Mouse (Mus musculus): ENCODE data around the gene Aldh3b3. TPM values are rescaled to one million over a fixed set of nuclear protein-coding genes. Genes with fewer than 3 reads are reported as not detected.
"Not testable (repeated sequence)": the region's sequence is repeated elsewhere in the genome, so short reads cannot be mapped to it uniquely, and the experiment has no call there.

Aldh3b3 gene
- polyA plus RNA-seq, 1 experiment from 2014 or later, result not detected

DNA sequence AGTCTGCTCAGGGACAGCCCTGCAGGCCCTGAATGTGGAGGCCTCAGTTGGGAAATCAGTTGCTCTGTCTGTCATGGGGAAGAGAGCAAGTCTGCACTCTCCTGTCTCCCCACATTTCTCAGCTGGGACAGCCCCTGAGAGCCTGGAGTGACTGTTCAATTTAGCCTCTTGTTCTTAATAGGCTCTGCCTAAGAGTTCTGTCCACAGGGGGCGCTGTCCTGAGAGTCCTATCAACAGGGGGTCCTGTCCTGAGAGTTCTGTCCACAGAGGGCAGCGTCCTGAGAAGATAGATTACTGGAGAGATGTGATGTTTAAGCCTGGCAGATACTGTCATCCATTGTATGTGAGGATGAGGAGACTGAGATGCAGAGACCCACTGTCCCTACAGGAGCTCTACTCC, 4.0 kb downstream of the Aldh3b3 start:
- H3K9me3 ChIP-seq (ENCODE audit: control insufficient read depth, low read length), result no peaks in the 10 kb centered on the region
- 16% methylated on average over 2 of the region's 2 CpGs for WGBS
- H3K4me2 ChIP-seq (replicated peaks), result no peak overlapping the region
- ATAC-seq (ENCODE audit: low FRiP score) (no peak), DNase-seq (ENCODE audit: low spot score) (no peak)
- H3K27me3 ChIP-seq (ENCODE audit: control insufficient read depth, insufficient read depth, low read length), result no peaks in the 10 kb centered on the region
- H3K4me1 ChIP-seq (replicated peaks; ENCODE audit: control insufficient read depth, insufficient read depth, low read length), result no peaks in the 10 kb centered on the region
- no peaks in the 10 kb centered on the region for H3K36me3 ChIP-seq (replicated peaks; ENCODE audit: control insufficient read depth, insufficient read depth)
- H3K27ac ChIP-seq, result no peak overlapping the region
- H3K9ac ChIP-seq, result no peak overlapping the region
- no peak overlapping the region for H3K4me3 ChIP-seq (replicated peaks; ENCODE audit: low read length)

DNA sequence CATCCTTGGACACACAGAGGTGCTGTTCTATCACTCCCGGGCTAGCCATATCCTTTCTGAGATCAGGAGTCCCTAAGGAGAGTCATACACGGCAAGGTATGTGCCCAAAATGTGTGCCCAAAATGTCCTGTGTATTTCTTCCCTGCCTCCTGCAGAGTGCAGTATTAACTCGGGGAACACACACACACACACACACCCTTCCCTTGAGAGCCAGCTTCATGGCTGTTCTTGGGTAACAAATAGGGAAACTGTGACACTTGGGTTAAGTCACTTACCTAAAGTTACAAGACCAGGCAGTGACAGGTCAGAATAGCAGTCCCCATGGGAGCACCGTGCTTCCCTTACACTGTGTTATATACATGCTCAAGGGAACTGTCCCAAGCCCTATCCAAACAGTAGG, 5.6 kb downstream of the Aldh3b3 start:
- Histone ChIP-seq H3K4me2 (replicated peaks) (no peak overlapping the region), H3K4me1 (replicated peaks; ENCODE audit: control insufficient read depth, insufficient read depth, low read length) (no peaks in the 10 kb centered on the region)
- whole genome bisulfite sequencing, result 77% methylated on average over 4 of the region's 4 CpGs

DNA sequence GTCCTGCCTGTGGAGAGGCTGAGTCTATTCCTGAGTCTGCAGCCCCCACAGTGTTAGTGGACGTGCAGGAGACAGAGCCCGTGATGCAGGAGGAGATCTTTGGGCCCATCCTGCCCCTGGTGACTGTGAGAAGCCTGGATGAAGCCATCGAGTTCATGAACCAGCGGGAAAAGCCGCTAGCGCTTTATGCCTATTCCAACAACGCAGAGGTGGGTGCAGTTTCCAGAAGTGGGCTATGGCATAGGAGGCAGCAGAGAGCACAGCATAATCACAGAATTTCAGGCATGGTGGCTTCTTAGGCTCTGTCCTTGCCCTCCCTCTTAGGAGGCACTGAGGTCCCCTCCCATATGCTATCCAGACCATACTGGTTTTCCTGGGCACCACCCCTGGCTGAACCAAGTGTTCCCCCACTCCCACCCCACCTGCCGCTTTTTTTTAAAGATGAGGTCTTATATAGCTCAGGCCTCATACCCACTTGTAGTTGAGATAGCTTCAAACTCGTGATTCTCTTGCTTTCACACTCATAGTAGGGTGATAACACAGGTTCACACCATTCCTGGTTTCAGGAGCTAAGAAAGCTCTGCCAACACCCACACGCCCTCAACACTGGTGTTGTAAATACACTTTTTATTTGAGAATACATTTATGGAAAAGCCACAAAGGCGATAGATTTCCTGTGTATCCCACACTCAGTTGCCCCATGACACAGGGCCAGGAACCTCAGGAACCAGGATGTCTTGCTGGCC, 8.1 kb downstream of the Aldh3b3 start:
- Histone ChIP-seq H3K9me3 (ENCODE audit: control insufficient read depth, low read length) (no peaks in the 10 kb centered on the region), H3K4me2 (replicated peaks) (no peak overlapping the region), H3K4me3 (replicated peaks; ENCODE audit: low read length) (no peak overlapping the region), H3K27ac (no peak overlapping the region), H3K27me3 (ENCODE audit: control insufficient read depth, insufficient read depth, low read length) (no peaks in the 10 kb centered on the region), H3K4me1 (replicated peaks; ENCODE audit: control insufficient read depth, insufficient read depth, low read length) (no peaks in the 10 kb centered on the region), H3K36me3 (replicated peaks; ENCODE audit: control insufficient read depth, insufficient read depth) (no peaks in the 10 kb centered on the region), H3K9ac (no peak overlapping the region)
- DNase-seq (ENCODE audit: low spot score) (no peak), ATAC-seq (ENCODE audit: low FRiP score) (no peak)
- 65% methylated on average over 11 of the region's 11 CpGs for WGBS

More for the DNA sequence above, 5.6 kb downstream of the Aldh3b3 start:
- Histone ChIP-seq H3K27me3 (ENCODE audit: control insufficient read depth, insufficient read depth, low read length) (no peaks in the 10 kb centered on the region), H3K9ac (no peak overlapping the region), H3K4me3 (replicated peaks; ENCODE audit: low read length) (no peak overlapping the region), H3K27ac (no peak overlapping the region), H3K9me3 (ENCODE audit: control insufficient read depth, low read length) (no peaks in the 10 kb centered on the region), H3K36me3 (replicated peaks; ENCODE audit: control insufficient read depth, insufficient read depth) (no peaks in the 10 kb centered on the region)
- no peak for ATAC-seq (ENCODE audit: low FRiP score)
- DNase-seq (ENCODE audit: low spot score), result no peak

DNA sequence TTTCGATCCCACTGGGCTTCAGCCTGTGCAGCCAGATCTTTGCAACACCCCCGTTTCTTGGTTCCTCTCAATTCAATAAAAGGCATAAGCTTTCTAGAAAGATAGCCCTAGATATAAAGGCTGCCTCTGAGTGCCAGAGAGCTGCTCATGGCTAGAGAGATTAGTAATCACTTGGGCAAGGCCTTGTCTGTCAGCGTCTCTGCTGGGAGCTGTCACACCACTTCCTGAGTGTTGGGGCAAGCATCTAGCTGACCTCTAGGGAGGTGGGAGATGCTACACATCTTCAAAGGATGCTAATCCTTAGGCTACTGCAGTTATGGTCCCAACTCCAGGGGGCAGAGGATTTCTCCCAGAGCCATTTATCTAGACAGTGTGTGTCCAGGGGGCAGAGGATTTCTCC, 8.8 kb downstream of the Aldh3b3 start:
- H3K4me3 ChIP-seq (replicated peaks; ENCODE audit: low read length), result no peak overlapping the region
- no peaks in the 10 kb centered on the region for H3K9me3 ChIP-seq (ENCODE audit: control insufficient read depth, low read length)
- H3K9ac ChIP-seq, result no peak overlapping the region
- DNase-seq (ENCODE audit: low spot score) (no peak), ATAC-seq (ENCODE audit: low FRiP score) (no peak)
- H3K4me2 ChIP-seq (replicated peaks), result no peak overlapping the region
- no peaks in the 10 kb centered on the region for H3K36me3 ChIP-seq (replicated peaks; ENCODE audit: control insufficient read depth, insufficient read depth)
- no peak overlapping the region for H3K27ac ChIP-seq
- WGBS, result 65% methylated on average over 3 of the region's 3 CpGs
- no peaks in the 10 kb centered on the region for H3K4me1 ChIP-seq (replicated peaks; ENCODE audit: control insufficient read depth, insufficient read depth, low read length)
- H3K27me3 ChIP-seq (ENCODE audit: control insufficient read depth, insufficient read depth, low read length), result no peaks in the 10 kb centered on the region

DNA sequence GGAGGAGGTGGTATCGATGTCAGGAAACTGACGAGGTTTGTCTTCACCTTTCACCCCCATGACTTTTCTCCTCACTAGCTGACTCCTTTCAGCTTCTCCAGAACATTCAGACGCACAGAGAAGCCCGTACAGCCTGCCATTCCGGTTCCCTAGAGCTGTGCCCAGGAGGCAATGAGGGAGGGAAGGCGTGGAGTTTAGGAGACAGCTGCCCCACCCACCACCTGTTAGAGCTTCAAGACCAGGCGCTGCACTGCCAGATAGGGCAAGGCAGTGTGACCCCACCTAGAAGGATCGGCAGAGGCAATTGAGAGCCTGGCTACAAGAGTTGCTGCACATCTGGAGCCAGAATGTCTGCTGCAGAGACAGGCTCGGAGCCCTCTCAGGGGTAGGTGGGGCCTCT, 13.8 kb downstream of the Aldh3b3 start, which contains the start of gene Aldh3b2:
TSS of gene Aldh3b2 (plus strand) at position 100 of the 400 bp plus-strand sequence.
- no peaks in the 10 kb centered on the region for H3K27me3 ChIP-seq (ENCODE audit: control insufficient read depth, insufficient read depth, low read length)
- no peaks in the 10 kb centered on the region for H3K4me1 ChIP-seq (replicated peaks; ENCODE audit: control insufficient read depth, insufficient read depth, low read length)
- DNase-seq (ENCODE audit: low spot score), result no peak
- no peak within 1 kb of the TSS for H3K9ac ChIP-seq
- ATAC-seq (ENCODE audit: low FRiP score), result no peak
- H3K9me3 ChIP-seq (ENCODE audit: control insufficient read depth, low read length), result no peaks in the 10 kb centered on the region
- no peak within 1 kb of the TSS for H3K27ac ChIP-seq
- H3K4me2 ChIP-seq (replicated peaks), result no peak within 1 kb of the TSS
- 58% methylated on average over 9 of the region's 9 CpGs for WGBS
- no peak within 1 kb of the TSS for H3K4me3 ChIP-seq (replicated peaks; ENCODE audit: low read length)
- no peaks in the 10 kb centered on the region for H3K36me3 ChIP-seq (replicated peaks; ENCODE audit: control insufficient read depth, insufficient read depth)

DNA sequence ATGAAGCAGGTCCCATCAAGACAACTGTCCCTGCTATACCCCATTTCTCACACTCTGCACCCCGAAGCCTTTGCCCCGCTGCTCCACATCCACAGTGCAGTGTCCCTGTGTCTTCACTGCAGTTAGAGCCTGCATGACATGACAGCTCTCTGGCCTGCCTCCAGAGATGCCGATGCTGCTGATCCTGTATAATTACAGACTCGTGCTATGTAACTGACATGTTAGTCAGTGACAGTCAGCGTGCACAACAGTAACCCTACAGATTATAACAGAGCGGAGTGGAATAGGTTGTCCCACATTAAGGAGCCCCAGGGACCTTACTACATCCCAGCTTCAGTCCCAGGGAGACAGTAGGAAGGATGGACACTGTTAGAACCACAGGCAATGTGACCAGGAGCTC, 16.2 kb downstream of the Aldh3b3 start:
- not testable (repeated sequence) for DNase-seq (ENCODE audit: low spot score); H3K9ac ChIP-seq; H3K27me3 ChIP-seq (ENCODE audit: control insufficient read depth, insufficient read depth, low read length); H3K27ac ChIP-seq; H3K4me3 ChIP-seq (replicated peaks; ENCODE audit: low read length); H3K36me3 ChIP-seq (replicated peaks; ENCODE audit: control insufficient read depth, insufficient read depth); H3K9me3 ChIP-seq (ENCODE audit: control insufficient read depth, low read length); H3K4me2 ChIP-seq (replicated peaks); ATAC-seq (ENCODE audit: low FRiP score); H3K4me1 ChIP-seq (replicated peaks; ENCODE audit: control insufficient read depth, insufficient read depth, low read length)
- WGBS, result 83% methylated on average over 6 of the region's 6 CpGs

DNA sequence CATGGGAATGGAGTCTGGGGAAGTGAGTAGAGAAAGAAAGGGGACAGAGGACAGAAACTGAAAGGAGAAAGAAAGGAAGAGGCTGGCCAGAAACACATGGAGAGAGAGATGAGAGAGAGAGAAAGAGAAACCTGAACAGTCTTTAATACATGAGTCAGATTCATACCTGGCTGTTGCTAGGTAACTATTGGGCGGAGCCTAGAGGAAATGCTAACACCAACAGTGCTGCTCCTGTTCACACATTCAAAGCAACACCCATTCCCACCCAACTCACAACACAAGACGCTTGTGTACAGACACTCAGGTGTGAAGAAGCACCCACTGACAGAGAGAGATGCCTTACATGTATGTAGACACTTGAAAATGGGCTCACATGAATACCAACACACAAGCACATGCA, 17.4 kb downstream of the Aldh3b3 start:
- no peak for DNase-seq (ENCODE audit: low spot score)
- H3K9ac ChIP-seq, result no peak overlapping the region
- no peak overlapping the region for H3K27ac ChIP-seq
- no peaks in the 10 kb centered on the region for H3K4me1 ChIP-seq (replicated peaks; ENCODE audit: control insufficient read depth, insufficient read depth, low read length)
- H3K27me3 ChIP-seq (ENCODE audit: control insufficient read depth, insufficient read depth, low read length), result no peaks in the 10 kb centered on the region
- no peak overlapping the region for H3K4me3 ChIP-seq (replicated peaks; ENCODE audit: low read length)
- no peak overlapping the region for H3K4me2 ChIP-seq (replicated peaks)
- H3K36me3 ChIP-seq (replicated peaks; ENCODE audit: control insufficient read depth, insufficient read depth), result no peaks in the 10 kb centered on the region
- no peaks in the 10 kb centered on the region for H3K9me3 ChIP-seq (ENCODE audit: control insufficient read depth, low read length)
- no peak for ATAC-seq (ENCODE audit: low FRiP score)
- whole genome bisulfite sequencing, result 82% methylated on average over 2 of the region's 2 CpGs

DNA sequence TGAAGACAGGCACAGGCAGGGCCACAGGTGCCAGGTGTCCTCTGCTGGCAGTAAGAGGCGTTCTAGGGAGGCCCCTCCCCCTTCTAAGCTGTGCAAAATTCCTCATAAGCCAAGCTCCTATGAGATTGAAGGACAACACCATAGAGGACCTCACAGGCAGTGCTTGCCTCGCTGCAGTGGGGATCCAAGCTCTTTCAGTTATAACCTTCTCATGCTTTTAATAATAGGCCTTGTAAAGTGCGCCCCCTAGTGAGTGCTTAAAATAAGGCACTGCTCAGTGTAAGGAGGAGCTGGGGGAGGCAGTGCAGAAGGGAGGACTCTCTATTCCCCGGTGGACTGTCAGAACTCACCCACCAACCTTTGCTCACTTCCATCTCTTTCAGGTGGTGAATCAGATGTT, 21.9 kb downstream of the Aldh3b3 start:
- Histone ChIP-seq H3K36me3 (replicated peaks; ENCODE audit: control insufficient read depth, insufficient read depth) (no peaks in the 10 kb centered on the region), H3K9me3 (ENCODE audit: control insufficient read depth, low read length) (no peaks in the 10 kb centered on the region), H3K27ac (no peak overlapping the region), H3K27me3 (ENCODE audit: control insufficient read depth, insufficient read depth, low read length) (no peaks in the 10 kb centered on the region), H3K4me1 (replicated peaks; ENCODE audit: control insufficient read depth, insufficient read depth, low read length) (no peaks in the 10 kb centered on the region), H3K4me2 (replicated peaks) (no peak overlapping the region), H3K4me3 (replicated peaks; ENCODE audit: low read length) (no peak overlapping the region), H3K9ac (no peak overlapping the region)
- ATAC-seq (ENCODE audit: low FRiP score) (0 out of 2 replicates have a peak, but pooled peaks have one; percentile 46), DNase-seq (ENCODE audit: low spot score) (peak; percentile 87)
- WGBS, result 17% methylated on average over 4 of the region's 4 CpGs

DNA sequence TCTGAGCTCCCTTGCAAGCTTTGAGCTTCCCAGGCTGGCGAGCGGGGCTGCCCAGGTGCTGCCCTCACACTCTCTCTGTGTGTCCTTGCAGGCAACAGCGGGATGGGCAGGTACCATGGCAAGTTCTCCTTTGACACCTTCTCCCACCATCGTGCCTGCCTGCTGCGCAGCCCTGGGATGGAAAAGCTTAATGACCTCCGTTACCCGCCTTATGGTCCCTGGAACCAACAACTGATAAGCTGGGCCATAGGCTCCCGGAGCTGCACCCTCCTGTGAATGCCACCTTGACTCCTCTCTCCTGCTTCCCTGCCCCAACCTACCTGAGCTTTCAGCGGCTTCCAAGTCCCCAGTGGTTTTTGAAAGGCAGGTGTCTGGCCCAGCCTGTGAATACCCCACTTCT, 22.5 kb downstream of the Aldh3b3 start:
- Histone ChIP-seq H3K4me1 (replicated peaks; ENCODE audit: control insufficient read depth, insufficient read depth, low read length) (no peaks in the 10 kb centered on the region), H3K4me3 (replicated peaks; ENCODE audit: low read length) (no peak overlapping the region), H3K9me3 (ENCODE audit: control insufficient read depth, low read length) (no peaks in the 10 kb centered on the region), H3K36me3 (replicated peaks; ENCODE audit: control insufficient read depth, insufficient read depth) (no peaks in the 10 kb centered on the region), H3K27me3 (ENCODE audit: control insufficient read depth, insufficient read depth, low read length) (no peaks in the 10 kb centered on the region), H3K27ac (no peak overlapping the region), H3K4me2 (replicated peaks) (no peak overlapping the region), H3K9ac (no peak overlapping the region)
- ATAC-seq (ENCODE audit: low FRiP score) (no peak), DNase-seq (ENCODE audit: low spot score) (no peak)
- 81% methylated on average over 9 of the region's 9 CpGs for WGBS
